Mouse (Mus musculus): ENCODE measurements around the gene Vmn1r225. TPM values are rescaled to one million over a fixed set of nuclear protein-coding genes. Genes with fewer than 3 reads are reported as not detected.
"Not testable (repeated sequence)": the region's sequence is repeated elsewhere in the genome, so short reads cannot be mapped to it uniquely, and the experiment has no call there.

The Vmn1r225 gene
- not detected in 2 replicates for polyA plus RNA-seq (2014; fragmentation: Nextera tagmentation; extraction: Ambion mirVana)

DNA sequence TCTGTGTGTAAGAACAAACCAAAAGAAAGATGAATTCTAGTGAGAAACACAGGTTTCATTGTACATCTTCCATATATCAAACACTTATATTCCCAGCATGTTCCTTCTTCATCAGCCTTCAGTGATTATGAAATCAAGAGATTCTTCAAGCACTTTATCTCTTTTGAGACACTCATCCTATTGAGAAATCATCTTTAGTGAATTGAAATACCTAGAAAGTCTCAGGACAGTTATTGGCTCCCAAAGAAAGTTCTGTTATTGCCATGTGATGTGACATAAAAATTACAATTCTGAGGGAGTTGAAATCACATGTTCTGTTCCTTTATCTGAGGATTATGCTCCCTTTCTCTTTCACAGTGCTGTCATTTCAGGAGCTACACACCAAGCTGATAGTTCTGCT, at the start of gene Vmn1r225:
TSS of gene Vmn1r225 (plus strand) at position 301 of the 400 bp plus-strand sequence.
- no peaks in the 10 kb centered on the region for H3K4me1 ChIP-seq (ENCODE audit: control insufficient read depth, insufficient read depth, low read length)
- peaks cover 2% of the 10 kb centered on the region; the same call in 1 of the 2 replicates for H3K9me3 ChIP-seq (replicated peaks; ENCODE audit: control insufficient read depth, low read length)
- no peaks in the 10 kb centered on the region for H3K36me3 ChIP-seq (ENCODE audit: control insufficient read depth, insufficient read depth, low read length)
- no peak within 1 kb of the TSS for H3K4me2 ChIP-seq (ENCODE audit: low read length)
- no peak within 1 kb of the TSS for H3K9ac ChIP-seq (ENCODE audit: low read length)
- H3K27me3 ChIP-seq (replicated peaks; ENCODE audit: control insufficient read depth, insufficient read depth, low read length), result no peaks in the 10 kb centered on the region
- DNase-seq (ENCODE audit: low spot score), result no peak
- H3K4me3 ChIP-seq (ENCODE audit: low read depth, low read length), result no peak within 1 kb of the TSS
- ATAC-seq, result no peak
- H3K27ac ChIP-seq (ENCODE audit: low read depth, low read length), result no peak within 1 kb of the TSS

DNA sequence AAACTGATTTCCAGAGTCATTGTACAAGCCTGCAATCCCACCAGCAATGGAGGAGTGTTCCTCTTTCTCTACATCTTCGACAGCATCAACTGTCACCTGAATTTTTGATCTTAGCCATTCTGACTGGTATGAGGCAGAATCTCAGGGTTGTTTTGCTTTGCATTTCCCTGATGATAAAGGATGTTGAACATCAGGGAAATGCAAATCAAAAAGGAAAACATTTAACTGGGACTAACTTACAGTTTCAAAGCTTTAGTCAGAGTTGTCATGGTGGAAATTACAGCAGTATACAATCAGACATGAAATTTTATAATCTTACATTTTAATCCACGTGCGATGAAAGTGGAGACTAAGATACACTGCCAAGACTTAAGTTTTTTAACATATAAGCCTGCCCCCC, 24.6 kb upstream of the Vmn1r225 start:
- DNase-seq (ENCODE audit: low spot score) (no peak), ATAC-seq (no peak)
- no peak overlapping the region for H3K4me3 ChIP-seq (ENCODE audit: low read depth, low read length)
- H3K27me3 ChIP-seq (replicated peaks; ENCODE audit: control insufficient read depth, insufficient read depth, low read length), result no peaks in the 10 kb centered on the region
- no peaks in the 10 kb centered on the region for H3K4me1 ChIP-seq (ENCODE audit: control insufficient read depth, insufficient read depth, low read length)
- H3K9ac ChIP-seq (ENCODE audit: low read length), result no peak overlapping the region
- H3K36me3 ChIP-seq (ENCODE audit: control insufficient read depth, insufficient read depth, low read length), result no peaks in the 10 kb centered on the region
- WGBS, result 78% methylated on average over 3 of the region's 3 CpGs
- H3K4me2 ChIP-seq (ENCODE audit: low read length), result no peak overlapping the region
- no peak overlapping the region for H3K27ac ChIP-seq (ENCODE audit: low read depth, low read length)
- peaks cover 13% of the 10 kb centered on the region; the same call in 1 of the 2 replicates for H3K9me3 ChIP-seq (replicated peaks; ENCODE audit: control insufficient read depth, low read length)

DNA sequence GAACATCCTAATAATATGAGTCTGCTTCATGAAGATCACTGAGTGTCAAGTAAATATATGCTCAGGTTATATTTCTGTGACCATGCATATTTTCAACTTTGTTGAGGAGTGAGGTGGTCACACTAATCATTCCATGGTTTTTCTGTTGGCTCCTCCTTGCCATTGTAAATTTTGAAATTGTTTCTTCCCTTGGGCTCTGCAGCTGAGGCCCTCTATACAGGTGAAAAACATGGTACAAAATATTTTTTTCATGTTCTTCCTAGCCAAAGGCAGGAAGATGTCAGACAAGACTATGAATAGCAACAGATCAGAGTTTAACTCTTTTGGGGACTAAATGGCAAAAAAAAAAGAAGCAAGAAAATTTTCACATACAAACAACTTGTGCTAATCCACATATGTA, 16.7 kb upstream of the Vmn1r225 start, which contains the start of gene Vmn2r108:
TSS of gene Vmn2r108 (minus strand) at position 101 of the 400 bp plus-strand sequence.
- no peak for ATAC-seq
- Histone ChIP-seq H3K9me3 (replicated peaks; ENCODE audit: control insufficient read depth, low read length) (peaks cover 7% of the 10 kb centered on the region), H3K4me1 (ENCODE audit: control insufficient read depth, insufficient read depth, low read length) (no peaks in the 10 kb centered on the region)

DNA sequence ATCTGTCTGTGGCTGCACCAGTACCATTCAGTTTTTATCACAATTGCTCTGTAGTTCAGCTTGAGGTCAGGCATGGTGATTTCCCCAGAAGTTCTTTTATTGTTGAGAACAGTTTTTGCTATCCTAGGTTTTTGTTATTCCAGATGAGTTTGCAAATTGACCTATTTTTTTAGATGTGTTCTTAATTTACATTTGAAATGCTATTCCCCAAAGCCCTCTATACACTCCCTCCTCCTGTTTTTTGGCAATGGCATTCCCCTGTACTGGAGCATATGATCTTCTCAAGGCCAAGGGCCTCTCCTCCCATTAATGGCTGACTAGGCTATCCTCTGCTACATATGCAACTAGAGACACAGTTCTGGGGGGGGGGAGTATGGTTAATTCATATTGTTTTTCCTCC, 10.3 kb downstream of the Vmn1r225 start:
- not testable (repeated sequence) for ATAC-seq; H3K4me1 ChIP-seq (ENCODE audit: control insufficient read depth, insufficient read depth, low read length); H3K4me3 ChIP-seq (ENCODE audit: low read depth, low read length); DNase-seq (ENCODE audit: low spot score); H3K9ac ChIP-seq (ENCODE audit: low read length); H3K27me3 ChIP-seq (replicated peaks; ENCODE audit: control insufficient read depth, insufficient read depth, low read length); H3K27ac ChIP-seq (ENCODE audit: low read depth, low read length); H3K36me3 ChIP-seq (ENCODE audit: control insufficient read depth, insufficient read depth, low read length); H3K4me2 ChIP-seq (ENCODE audit: low read length); H3K9me3 ChIP-seq (replicated peaks; ENCODE audit: control insufficient read depth, low read length)

More for the DNA sequence above, 16.7 kb upstream of the Vmn1r225 start, which contains the start of gene Vmn2r108:
- Histone ChIP-seq H3K36me3 (ENCODE audit: control insufficient read depth, insufficient read depth, low read length) (no peaks in the 10 kb centered on the region), H3K4me2 (ENCODE audit: low read length) (no peak within 1 kb of the TSS), H3K4me3 (ENCODE audit: low read depth, low read length) (no peak within 1 kb of the TSS), H3K27me3 (replicated peaks; ENCODE audit: control insufficient read depth, insufficient read depth, low read length) (no peaks in the 10 kb centered on the region), H3K27ac (ENCODE audit: low read depth, low read length) (no peak within 1 kb of the TSS), H3K9ac (ENCODE audit: low read length) (no peak within 1 kb of the TSS)
- DNase-seq (ENCODE audit: low spot score), result no peak

Other genes starting within 250 kb of the Vmn1r225 start
- gene Vmn2r106, start 212.6 kb upstream of the Vmn1r225 start, polyA plus RNA-seq (2014; fragmentation: Nextera tagmentation; extraction: Ambion mirVana), result not detected in 2 replicates
- gene Vmn2r107, start 152.9 kb upstream of the Vmn1r225 start, polyA plus RNA-seq (2014; fragmentation: Nextera tagmentation; extraction: Ambion mirVana), result not detected in 2 replicates
- gene Vmn1r224, start 84.0 kb upstream of the Vmn1r225 start, polyA plus RNA-seq (2014; fragmentation: Nextera tagmentation; extraction: Ambion mirVana), result not detected in 2 replicates
- not detected in 2 replicates for gene Vmn2r108, start 16.8 kb upstream of the Vmn1r225 start, polyA plus RNA-seq (2014; fragmentation: Nextera tagmentation; extraction: Ambion mirVana)
- gene Vmn2r109, start 66.6 kb downstream of the Vmn1r225 start, polyA plus RNA-seq (2014; fragmentation: Nextera tagmentation; extraction: Ambion mirVana), result not detected in 2 replicates
- 0.04 TPM in 1 of 2 replicates, not detected in the other for gene Vmn2r110, start 98.3 kb downstream of the Vmn1r225 start, polyA plus RNA-seq (2014; fragmentation: Nextera tagmentation; extraction: Ambion mirVana)
- gene Fpr-rs3, start 126.7 kb downstream of the Vmn1r225 start, polyA plus RNA-seq (2014; fragmentation: Nextera tagmentation; extraction: Ambion mirVana), result not detected in 2 replicates
- not detected in 2 replicates for gene Vmn1r226, start 184.7 kb downstream of the Vmn1r225 start, polyA plus RNA-seq (2014; fragmentation: Nextera tagmentation; extraction: Ambion mirVana)
- not detected in 2 replicates for gene Vmn1r227, start 231.7 kb downstream of the Vmn1r225 start, polyA plus RNA-seq (2014; fragmentation: Nextera tagmentation; extraction: Ambion mirVana)

All from forebrain, embryonic 14.5 days (tissue).